ENCODE assay signal across 8 mouse cellular contexts in genomic region chr5:117068181-117068580, GRCm38 (mm10). TPM values are rescaled to one million over a fixed set of nuclear protein-coding genes. Genes with fewer than 3 reads are reported as not detected.
DNase-seq lines count a peak whose midpoint lies in the region; ATAC-seq lines count a peak whose summit lies in the region.

No protein-coding gene starts in this region.

- peaks cover 10% of the 10 kb centered on the region for H3K4me1 ChIP-seq in midbrain, embryonic 10.5 days
- H3K4me1 ChIP-seq in midbrain, embryonic 14.5 days (ENCODE audit: control insufficient read depth, insufficient read depth, low read length) = no peaks in the 10 kb centered on the region

- no peak for ATAC-seq in midbrain, embryonic 14.5 days (ENCODE audit: low FRiP score, low TSS enrichment)
- no peak; the same call in 1 of the 2 replicates for ATAC-seq in megakaryocyte progenitor cell, adult 5-6 weeks (replicated peaks; ENCODE audit: poor library complexity)

- no peak overlapping the region for H3K9ac ChIP-seq in midbrain, embryonic 14.5 days (replicated peaks; ENCODE audit: low read length)

- DNase-seq in cerebellum, postnatal 36 days = peak; percentile 32 to 45
- DNase-seq in cerebellum, adult 11 months = no peak
- peak; percentile 31 for DNase-seq in midbrain, embryonic 10.5 days (ENCODE audit: low spot score)
- DNase-seq in midbrain, embryonic 14.5 days = no peak
- DNase-seq in embryo, embryonic 11 days = peak; percentile 24
- DNase-seq in thymus, postnatal 0 days (ENCODE audit: low spot score) = peak; percentile 25
- no peak for DNase-seq in left cerebral cortex, postnatal 36 days (ENCODE audit: low spot score in 2 of 2)

- no peaks in the 10 kb centered on the region for H3K36me3 ChIP-seq in midbrain, embryonic 10.5 days
- no peaks in the 10 kb centered on the region for H3K36me3 ChIP-seq in midbrain, embryonic 14.5 days (ENCODE audit: control insufficient read depth, insufficient read depth, low read length)

- 82% methylated on average over 13 of the region's 13 CpGs for WGBS in midbrain, embryonic 10.5 days
- 82% methylated on average over 13 of the region's 13 CpGs for WGBS in midbrain, embryonic 14.5 days

- H3K4me2 ChIP-seq in midbrain, embryonic 14.5 days (ENCODE audit: low read length) = no peak overlapping the region

- peaks cover 3% of the 10 kb centered on the region; the same call in 1 of the 2 replicates for H3K9me3 ChIP-seq in midbrain, embryonic 10.5 days (replicated peaks)
- H3K9me3 ChIP-seq in midbrain, embryonic 14.5 days (ENCODE audit: control insufficient read depth, low read length) = no peaks in the 10 kb centered on the region

- no peak overlapping the region for H3K4me3 ChIP-seq in midbrain, embryonic 10.5 days
- H3K4me3 ChIP-seq in midbrain, embryonic 14.5 days (replicated peaks; ENCODE audit: low read depth, low read length) = no peak overlapping the region

- H3K27me3 ChIP-seq in midbrain, embryonic 10.5 days (ENCODE audit: low read depth, poor library complexity, severe bottlenecking) = no peaks in the 10 kb centered on the region
- no peaks in the 10 kb centered on the region for H3K27me3 ChIP-seq in midbrain, embryonic 14.5 days (ENCODE audit: control insufficient read depth, insufficient read depth, low read length)

- H3K27ac ChIP-seq in midbrain, embryonic 10.5 days (replicated peaks) = no peak overlapping the region
- no peak overlapping the region for H3K27ac ChIP-seq in midbrain, embryonic 14.5 days (replicated peaks; ENCODE audit: low read depth, low read length)

- intact Hi-C loops in left cerebral cortex, postnatal 36 days (cut with DNase I) = loop anchor here (10.0 kb wide), 3 partner anchors 473 to 943 kb away; partner anchors contain the start of gene Srrm4

RNA-seq across cellular contexts. Expression of gene Suds3, which starts 47.7 kb away (rescaled TPM):
- 80.6 and 84.5 TPM in 2 replicates for polyA plus RNA-seq in midbrain, embryonic 10.5 days (2016; fragmentation: Nextera tagmentation; extraction: Ambion mirVana)
- polyA plus RNA-seq in midbrain, embryonic 14.5 days (2014; fragmentation: Nextera tagmentation; extraction: Ambion mirVana) = 52.9 and 83.1 TPM in 2 replicates
- 66.0 and 69.1 TPM in 2 replicates for polyA plus RNA-seq in thymus, postnatal 0 days (2015; fragmentation: Nextera tagmentation; extraction: Ambion mirVana)
- 100 to 1,000 TPM; 134 to 147 TPM for total RNA-seq in left cerebral cortex, postnatal 36 days (2021)
- total RNA-seq in megakaryocyte progenitor cell, adult 5-6 weeks (2015) = 20.0 and 23.2 TPM in 2 replicates
- total RNA-seq in megakaryocyte progenitor cell, adult 5-6 weeks (2017) = 106 and 114 TPM in 2 replicates

RNA-seq across cellular contexts. Expression of gene Taok3, which starts 51.7 kb away (rescaled TPM):
- polyA plus RNA-seq in midbrain, embryonic 10.5 days (2016; fragmentation: Nextera tagmentation; extraction: Ambion mirVana) = 12.0 and 16.8 TPM in 2 replicates
- polyA plus RNA-seq in midbrain, embryonic 14.5 days (2014; fragmentation: Nextera tagmentation; extraction: Ambion mirVana) = 50.3 and 52.6 TPM in 2 replicates
- polyA plus RNA-seq in thymus, postnatal 0 days (2015; fragmentation: Nextera tagmentation; extraction: Ambion mirVana) = 68.1 and 71.1 TPM in 2 replicates
- 10 to 100 TPM; 53.2 to 60.9 TPM for total RNA-seq in left cerebral cortex, postnatal 36 days (2021)
- total RNA-seq in megakaryocyte progenitor cell, adult 5-6 weeks (2015) = 62.9 and 66.8 TPM in 2 replicates
- 43.6 and 57.8 TPM in 2 replicates for total RNA-seq in megakaryocyte progenitor cell, adult 5-6 weeks (2017)

Comparison
In these comparisons a context has a peak if more than half of its experiments do, and no peak if none do; other contexts are left out.
1. DNase-seq: peak in cerebellum, postnatal 36 days (2 of 2), midbrain, embryonic 10.5 days (single experiment), embryo, embryonic 11 days (single experiment) and thymus, postnatal 0 days (single experiment); none in cerebellum, adult 11 months (single experiment), midbrain, embryonic 14.5 days (single experiment) and left cerebral cortex, postnatal 36 days (0 of 2).